33 mouse cellular contexts compared by ENCODE assay signal in the genomic region with DNA sequence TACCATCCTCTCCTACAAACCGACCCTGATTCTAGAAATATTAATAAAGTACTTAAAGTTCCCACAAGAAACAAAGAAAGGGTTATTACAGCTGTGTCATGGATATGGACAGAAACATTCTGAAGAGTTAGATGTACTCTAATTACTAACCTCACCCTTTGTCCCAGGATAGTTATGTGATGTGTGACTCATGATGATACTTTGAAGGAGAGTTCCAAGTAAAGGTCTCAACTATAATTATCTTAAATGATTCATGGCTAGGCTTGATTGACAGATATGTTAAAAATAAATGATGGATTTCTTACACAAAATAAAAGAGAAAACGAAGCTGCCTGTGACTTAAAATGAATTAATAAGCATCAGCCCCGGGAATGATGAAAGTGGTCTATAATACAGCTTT.
"Had no signal": no experiment of that assay in that cellular context is flagged by ENCODE, and none has a peak within 500 bp of the region (broad histone marks: within the 10 kb centered on the region; RNA-seq: fewer than 3 reads in every experiment).

No protein-coding gene starts in this region.

- H3K36me3 ChIP-seq: heart, embryonic 12.5 days; heart, embryonic 13.5 days; heart, embryonic 15.5 days; hindbrain, embryonic 10.5 days; hindbrain, embryonic 12.5 days; hindbrain, embryonic 13.5 days; hindbrain, embryonic 15.5 days; intestine, embryonic 15.5 days; kidney, embryonic 15.5 days had no signal

- H3K4me3 ChIP-seq: heart, embryonic 12.5 days; heart, embryonic 13.5 days; heart, embryonic 15.5 days; hindbrain, embryonic 10.5 days; hindbrain, embryonic 12.5 days; hindbrain, embryonic 13.5 days; hindbrain, embryonic 15.5 days; intestine, embryonic 15.5 days; kidney, embryonic 15.5 days; layer of hippocampus, adult 2 months; left cerebral cortex, adult 2 months had no signal

- H3K27me3 ChIP-seq: heart, embryonic 12.5 days; heart, embryonic 13.5 days; heart, embryonic 15.5 days; hindbrain, embryonic 12.5 days; hindbrain, embryonic 13.5 days; hindbrain, embryonic 15.5 days; intestine, embryonic 15.5 days; kidney, embryonic 15.5 days had no signal

- H3K4me1 ChIP-seq: heart, embryonic 12.5 days; heart, embryonic 13.5 days; heart, embryonic 15.5 days; hindbrain, embryonic 10.5 days; intestine, embryonic 15.5 days; kidney, embryonic 15.5 days had no signal

- H3K27ac ChIP-seq: heart, embryonic 13.5 days; heart, embryonic 15.5 days; hindbrain, embryonic 10.5 days; hindbrain, embryonic 12.5 days; hindbrain, embryonic 13.5 days; hindbrain, embryonic 14.5 days; hindbrain, embryonic 15.5 days; hindbrain, postnatal 0 days; intestine, embryonic 15.5 days; kidney, embryonic 15.5 days; kidney, postnatal 0 days; layer of hippocampus, adult 2 months; left cerebral cortex, adult 2 months had no signal

- H3K9me3 ChIP-seq: heart, embryonic 12.5 days; heart, embryonic 13.5 days; heart, embryonic 15.5 days; hindbrain, embryonic 10.5 days; hindbrain, embryonic 12.5 days; hindbrain, embryonic 13.5 days; hindbrain, embryonic 15.5 days; intestine, embryonic 15.5 days; kidney, embryonic 15.5 days had no signal

- ATAC-seq: hindbrain, embryonic 16.5 days; hindbrain, postnatal 0 days; inflammation-experienced regulatory T-cells, adult 6 months; intestine, embryonic 15.5 days; intestine, embryonic 16.5 days; intestine, postnatal 0 days had no signal

- H3K4me2 ChIP-seq: heart, embryonic 11.5 days; heart, embryonic 12.5 days; heart, embryonic 13.5 days; heart, embryonic 15.5 days; hindbrain, embryonic 12.5 days; hindbrain, embryonic 13.5 days; hindbrain, embryonic 14.5 days; hindbrain, embryonic 15.5 days; intestine, embryonic 15.5 days; kidney, embryonic 15.5 days had no signal

- DNase-seq: heart, postnatal 14 days; heart, postnatal 36 days; heart, postnatal 4 days; kidney, adult 11 months; kidney, adult 18-20 months; kidney, adult 2 months; kidney, adult 8-10 months; kidney, adult 9 months; kidney, postnatal 14 days; kidney, postnatal 25 days; kidney, postnatal 36 days; kidney, postnatal 4 days; layer of hippocampus, adult 9-11 months; layer of hippocampus, postnatal 36 days had no signal

- H3K9ac ChIP-seq: heart, embryonic 12.5 days; heart, embryonic 13.5 days; heart, embryonic 15.5 days; hindbrain, embryonic 12.5 days; hindbrain, embryonic 13.5 days; hindbrain, embryonic 14.5 days; hindbrain, embryonic 15.5 days; intestine, embryonic 15.5 days; kidney, embryonic 15.5 days had no signal
